Mouse (Mus musculus) spleen, postnatal 0 days (tissue): ENCODE measurements around the gene Gbf1. TPM values are rescaled to one million over a fixed set of nuclear protein-coding genes. Genes with fewer than 3 reads are reported as not detected.

Experiments used
- polyA plus RNA-seq: library from polyadenylated mRNA; unstranded; fragments of >200 nt; fragmentation: Nextera tagmentation; extraction: Ambion mirVana; gene quantifications from 2 replicates; pipeline ENCODE4 v1.2.1, GENCODE M21; 2015

Gene Gbf1
- 14.4 and 17.6 TPM in 2 replicates for polyA plus RNA-seq

DNA sequence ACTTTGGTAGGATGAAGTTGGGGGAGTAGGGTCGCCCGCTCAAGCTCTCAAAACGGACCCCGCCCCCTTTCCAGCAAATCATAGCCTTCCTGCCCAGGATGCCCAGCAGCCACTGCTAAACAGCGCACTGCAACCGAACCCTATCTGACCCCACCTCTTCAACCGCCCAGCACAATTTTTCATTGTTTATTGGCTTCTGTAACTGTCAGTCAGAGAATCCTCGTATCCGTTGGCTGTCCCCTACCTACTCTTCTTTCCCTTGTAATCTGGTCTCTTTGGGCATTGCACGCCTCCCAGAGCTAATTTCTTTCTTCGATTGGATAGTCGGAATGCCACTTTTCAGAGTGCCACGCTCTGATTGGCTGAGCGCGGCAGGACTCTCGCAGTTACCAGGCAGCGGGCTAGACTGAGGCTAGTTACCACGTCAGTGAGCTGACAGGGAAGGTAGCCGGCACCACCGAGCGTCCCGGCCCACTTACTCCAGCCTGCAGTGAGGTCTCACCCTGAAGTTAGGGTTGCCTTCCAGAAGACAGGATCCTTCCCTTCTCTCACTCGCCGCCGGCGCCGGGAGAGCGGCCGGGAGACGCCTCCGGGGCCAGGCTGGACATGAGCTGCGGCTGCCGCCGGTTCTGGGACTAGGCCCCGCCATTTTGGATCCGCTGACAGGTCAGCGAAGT, at the start of gene Gbf1:
TSS of gene Gbf1 (plus strand) at position 383 of the 677 bp plus-strand sequence.

DNA sequence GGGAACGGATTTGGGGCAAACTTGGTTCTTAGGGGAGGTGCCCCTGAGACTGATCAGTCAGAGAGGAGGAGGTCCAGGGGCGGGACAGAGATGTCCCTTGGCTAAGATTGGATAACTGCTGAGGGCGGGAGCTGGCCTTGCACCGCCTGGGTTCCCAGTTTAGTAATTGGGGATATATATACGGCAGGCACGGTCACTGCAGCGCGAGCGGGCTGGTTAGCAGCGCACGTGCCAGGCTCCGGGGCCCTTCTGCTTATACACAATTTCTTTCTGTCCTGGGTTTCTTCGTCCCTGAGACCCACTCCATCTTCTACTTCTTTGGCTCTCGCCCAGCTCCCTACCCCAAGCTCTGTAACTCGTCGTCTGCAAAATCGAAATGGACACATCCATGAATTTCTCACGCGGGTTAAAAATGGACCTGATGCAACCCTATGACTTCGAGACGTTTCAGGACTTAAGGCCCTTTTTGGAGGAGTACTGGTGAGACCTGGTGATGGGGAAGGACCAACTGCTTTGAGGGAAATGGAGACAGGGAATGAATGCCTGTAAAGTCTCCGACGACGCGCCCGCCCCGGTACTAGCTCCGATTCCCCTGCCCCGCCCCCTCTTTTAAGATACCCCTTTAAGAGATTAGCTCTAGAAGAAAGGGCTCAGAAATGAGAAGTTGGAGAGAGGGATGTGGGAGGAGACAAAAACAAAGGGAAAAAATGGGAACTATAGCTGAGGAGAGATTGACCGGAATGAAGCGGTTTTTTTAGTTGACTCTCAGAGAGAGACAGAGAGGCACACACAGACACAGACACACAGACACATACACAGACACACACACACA, 20.4 kb upstream of the Gbf1 start, which contains the start of gene Elovl3:
TSS of gene Elovl3 (plus strand) at position 204 of the 832 bp plus-strand sequence.

DNA sequence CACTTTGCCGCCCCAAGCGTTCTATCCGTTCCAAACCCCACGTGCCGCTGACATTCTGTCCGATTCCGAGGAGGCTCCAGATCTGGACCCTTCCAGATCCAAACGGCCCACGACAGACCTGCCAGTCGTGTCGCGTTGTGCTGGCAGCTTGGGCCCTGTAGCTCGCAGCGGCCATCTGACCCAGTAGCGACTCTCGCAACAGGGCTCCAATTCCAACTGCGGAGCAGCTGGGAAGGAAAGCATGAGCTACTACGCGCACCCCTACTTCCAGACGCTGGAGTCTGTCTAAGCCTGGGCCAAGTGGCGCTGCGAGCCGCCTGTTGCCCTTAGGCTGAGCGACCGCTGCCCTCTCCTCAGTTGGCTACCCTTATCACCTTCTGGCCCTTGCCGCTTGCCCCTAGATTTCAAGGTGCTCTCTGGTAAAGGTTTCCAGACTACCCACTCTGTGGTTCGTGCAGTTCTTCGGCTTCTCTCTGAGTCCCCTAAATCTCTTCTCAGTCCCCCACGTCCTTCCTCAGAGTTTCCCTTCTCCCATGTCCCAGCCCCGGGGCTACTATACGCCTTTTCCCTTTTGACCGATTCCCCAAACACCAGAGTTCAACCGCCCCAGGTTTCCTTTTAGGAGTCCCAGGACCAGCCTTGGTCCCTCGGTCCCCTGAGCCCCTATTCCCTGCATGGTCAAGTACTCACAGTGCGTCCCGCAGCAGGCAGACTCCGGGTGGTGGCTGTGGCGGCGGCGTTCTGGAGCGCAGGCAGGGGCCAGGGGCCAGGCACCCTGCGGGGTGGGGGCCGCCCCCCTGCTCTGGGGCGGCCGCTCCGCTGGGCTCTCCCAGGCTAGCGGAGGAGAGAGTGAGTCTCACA, 4.6 kb upstream of the Gbf1 start, which contains the start of gene Pitx3:
TSS of gene Pitx3 (minus strand) at position 816 of the 861 bp plus-strand sequence.

GRCm38 (mm10) chr19:46304216-46304841, 152.0 kb downstream of the Gbf1 start, which contains the start of gene Nfkb2:
Gene Nfkb2, plus strand, starts transcription at chr19:46304320.

GRCm38 (mm10) chr19:46326756-46327305, 174.5 kb downstream of the Gbf1 start, which contains the start of gene Psd:
Gene Psd, minus strand, starts transcription at chr19:46327156.

GRCm38 (mm10) chr19:46328081-46329030, 176.0 kb downstream of the Gbf1 start, which contains the start of gene Fbxl15:
Gene Fbxl15, plus strand, starts transcription at chr19:46328184.

Other genes starting within 250 kb of the Gbf1 start
- 4.9 and 7.0 TPM in 2 replicates for gene Armh3, start 154.0 kb upstream of the Gbf1 start, polyA plus RNA-seq
- gene Hps6, start 149.0 kb upstream of the Gbf1 start, polyA plus RNA-seq = 3.2 and 3.6 TPM in 2 replicates
- gene Pprc1, start 107.6 kb upstream of the Gbf1 start, polyA plus RNA-seq = 15.5 and 19.1 TPM in 2 replicates
- 68.1 and 78.3 TPM in 2 replicates for gene Ldb1, start 107.3 kb upstream of the Gbf1 start, polyA plus RNA-seq
- gene Nolc1, start 76.6 kb upstream of the Gbf1 start, polyA plus RNA-seq = 56.7 and 62.2 TPM in 2 replicates
- gene Elovl3, start 20.6 kb upstream of the Gbf1 start, polyA plus RNA-seq = 0.10 and 0.25 TPM in 2 replicates
- gene Pitx3, start 4.2 kb upstream of the Gbf1 start, polyA plus RNA-seq = 0.34 TPM in 1 of 2 replicates, not detected in the other
- 5.3 and 6.6 TPM in 2 replicates for gene Nfkb2, start 151.8 kb downstream of the Gbf1 start, polyA plus RNA-seq
- gene Psd, start 174.6 kb downstream of the Gbf1 start, polyA plus RNA-seq = 6.7 and 7.3 TPM in 2 replicates
- 13.3 and 13.4 TPM in 2 replicates for gene Fbxl15, start 175.7 kb downstream of the Gbf1 start, polyA plus RNA-seq
- 106 and 114 TPM in 2 replicates for gene Cuedc2, start 186.2 kb downstream of the Gbf1 start, polyA plus RNA-seq
- 6.4 and 7.9 TPM in 2 replicates for gene Mfsd13a, start 188.6 kb downstream of the Gbf1 start, polyA plus RNA-seq
- 1.0 and 1.3 TPM in 2 replicates for gene 2310034G01Rik, start 197.8 kb downstream of the Gbf1 start, polyA plus RNA-seq
- 60.3 and 65.2 TPM in 2 replicates for gene Actr1a, start 243.2 kb downstream of the Gbf1 start, polyA plus RNA-seq
- gene Sufu, start 244.4 kb downstream of the Gbf1 start, polyA plus RNA-seq = 8.4 and 9.6 TPM in 2 replicates